Mouse (Mus musculus) spleen, postnatal 36 days (tissue): Measurements from ENCODE around the gene Rasef.
"Not testable (repeated sequence)": the region's sequence is repeated elsewhere in the genome, so short reads cannot be mapped to it uniquely, and the experiment has no call there.

Source experiments
- DNase-seq, 2 experiments: peaks; one replicate each; pipeline ENCODE4 v3.0.0; 2022; ENCODE audit warnings: low spot score in 2 of 2, mixed read lengths in 1 of 2

Rasef gene

DNA sequence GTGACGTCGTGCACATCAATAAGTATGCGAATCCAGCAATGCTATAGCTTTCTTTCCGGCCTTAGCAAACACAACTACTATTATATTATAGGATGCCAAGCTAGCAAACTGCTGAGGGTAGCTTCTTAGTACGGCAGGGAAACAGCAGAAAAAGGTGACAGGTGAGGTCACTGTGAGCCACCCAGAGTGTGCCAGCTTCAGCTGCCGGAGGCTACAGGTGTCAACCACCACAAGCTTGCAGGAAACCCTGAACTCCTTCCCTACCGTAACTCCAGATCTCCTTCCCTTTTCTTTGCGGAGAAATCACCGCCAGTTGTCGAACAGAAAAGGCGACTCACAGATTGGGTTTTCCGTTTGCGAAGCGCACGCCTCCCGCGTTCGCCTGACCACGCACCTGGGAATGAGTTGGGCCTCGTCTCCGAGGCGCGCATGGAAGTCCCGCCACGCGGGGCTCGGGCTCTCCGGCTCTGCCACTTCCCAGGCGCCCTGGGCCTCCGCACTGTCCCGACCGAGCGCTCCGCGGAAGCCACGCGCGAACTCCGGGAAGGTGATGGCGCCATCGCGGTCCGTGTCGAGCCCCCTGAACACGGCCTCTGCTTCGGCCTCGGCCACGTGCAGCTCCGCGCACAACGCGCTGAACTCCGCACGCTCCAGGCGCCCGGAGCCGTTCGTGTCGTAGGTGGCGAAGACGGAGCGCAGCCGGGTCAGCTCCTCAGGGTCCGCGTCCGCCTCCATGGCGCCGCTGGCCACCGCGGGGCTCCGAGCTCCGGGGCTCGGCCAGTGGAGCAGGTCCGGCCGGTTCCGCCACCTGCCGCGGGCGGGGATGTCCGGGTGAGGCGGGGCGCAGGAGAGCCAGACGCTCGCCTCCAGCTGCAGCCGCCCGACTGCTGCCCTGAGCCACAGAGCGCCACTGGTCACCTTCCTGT is at the start of gene Rasef:
Rasef (minus strand) TSS at position 735 of the 926 bp plus-strand sequence.
- no peak for DNase-seq

DNA sequence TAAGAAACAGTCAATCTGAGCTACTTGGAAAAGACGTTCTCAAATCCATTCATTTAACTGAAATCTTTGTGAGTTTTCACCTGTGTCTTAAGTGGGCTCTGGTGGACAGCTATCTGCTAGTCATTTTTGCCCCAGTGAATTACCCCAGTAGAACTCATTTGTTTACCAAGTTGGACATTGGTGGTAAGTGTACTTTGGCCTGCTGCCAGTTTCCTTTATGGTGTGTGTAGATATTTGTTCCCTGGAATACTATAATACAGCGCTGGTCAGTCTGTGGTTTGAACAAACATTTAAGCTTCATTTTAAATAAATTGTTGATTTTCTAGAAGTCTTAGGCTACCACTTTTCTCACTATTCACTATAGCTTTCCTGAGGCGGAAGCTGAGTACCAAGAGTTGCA is 35.8 kb upstream of the Rasef start:
- no peak for DNase-seq

DNA sequence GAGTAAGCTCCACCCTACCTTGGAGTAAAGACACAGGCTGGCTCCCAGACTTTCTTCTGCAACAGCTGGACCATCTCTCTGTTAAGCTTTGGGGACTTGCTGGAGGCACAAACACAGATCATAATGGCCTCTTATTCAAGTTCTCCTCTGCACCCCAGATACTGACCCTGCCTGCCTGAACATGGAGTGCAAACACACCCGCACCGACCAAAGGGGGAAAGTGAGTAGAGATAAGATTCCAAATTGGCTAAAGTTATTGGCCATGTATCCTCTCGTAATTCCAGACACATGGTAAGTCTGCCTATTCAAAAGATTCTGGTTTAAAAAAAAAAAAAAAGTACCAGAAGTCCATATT is 369 bp upstream of the Rasef start:
- DNase-seq, result no peak

DNA sequence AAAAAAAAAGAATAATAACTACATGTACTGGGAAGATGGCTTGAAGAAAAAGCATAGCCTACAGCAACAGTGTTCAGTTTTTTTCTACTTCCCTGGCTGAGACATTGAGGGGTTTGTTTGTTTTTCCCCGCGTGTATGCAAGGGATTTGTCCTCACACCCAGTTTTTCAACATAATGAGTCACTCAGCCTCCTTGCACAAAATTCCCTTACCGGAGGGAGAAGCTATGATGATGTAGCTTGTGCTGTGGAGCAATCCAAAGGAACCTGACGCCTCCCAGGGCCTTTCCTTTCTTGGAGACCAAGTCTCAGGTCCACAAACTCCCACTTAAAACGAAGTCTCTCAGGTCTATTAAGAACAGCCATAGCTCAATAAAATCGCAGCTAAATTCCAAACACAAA is 1.3 kb downstream of the Rasef start:
- DNase-seq, result no peak

DNA sequence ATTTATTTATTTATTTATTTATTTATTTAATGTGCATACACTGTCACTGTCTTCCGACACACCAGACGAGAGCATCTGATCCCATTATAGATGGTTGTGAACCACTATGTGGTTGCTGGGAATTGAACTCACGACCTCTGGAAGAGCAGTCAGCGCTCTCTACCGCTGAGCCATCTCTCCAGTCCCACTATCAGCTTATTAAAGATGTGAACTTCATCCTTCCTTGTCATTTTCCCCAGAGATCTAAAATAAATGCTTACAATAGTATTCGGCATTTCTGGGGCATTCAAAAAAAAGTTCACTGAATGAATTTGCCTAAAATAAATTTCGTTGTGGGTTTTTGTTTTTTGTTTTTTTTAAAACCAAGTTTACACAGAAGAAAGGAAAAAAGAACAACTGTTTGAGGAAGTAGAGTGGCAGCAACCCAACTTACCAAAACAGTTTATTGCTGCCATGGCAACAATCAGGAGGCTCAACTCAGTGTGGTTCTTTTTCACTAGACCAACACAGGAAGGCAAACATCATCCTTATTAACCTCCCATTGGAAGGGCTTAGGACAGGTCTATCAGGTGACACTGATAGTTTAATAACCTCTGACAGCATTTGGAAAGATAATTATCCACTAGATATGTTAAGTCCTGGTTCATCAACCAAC is 2.6 kb downstream of the Rasef start:
- no peak for DNase-seq

DNA sequence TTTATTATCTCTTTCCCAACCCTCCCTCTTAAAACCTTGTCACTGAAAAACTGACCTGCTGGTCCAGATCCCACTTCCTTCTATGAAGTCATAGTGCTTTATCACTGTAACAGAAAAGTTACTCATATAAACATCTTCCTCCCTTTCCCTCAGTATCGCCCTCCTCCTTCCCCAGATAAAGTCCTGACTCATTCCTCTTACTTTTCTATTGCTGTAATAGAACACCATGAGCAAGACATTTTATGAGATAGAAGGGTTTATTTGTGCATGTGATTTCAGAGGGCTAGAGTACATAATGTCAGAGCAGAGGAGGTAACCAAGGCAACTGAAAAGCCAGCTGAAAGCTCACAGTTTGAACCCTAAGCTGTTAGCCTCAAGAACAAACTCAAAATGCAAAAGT is 6.6 kb downstream of the Rasef start:
- DNase-seq, result no peak

DNA sequence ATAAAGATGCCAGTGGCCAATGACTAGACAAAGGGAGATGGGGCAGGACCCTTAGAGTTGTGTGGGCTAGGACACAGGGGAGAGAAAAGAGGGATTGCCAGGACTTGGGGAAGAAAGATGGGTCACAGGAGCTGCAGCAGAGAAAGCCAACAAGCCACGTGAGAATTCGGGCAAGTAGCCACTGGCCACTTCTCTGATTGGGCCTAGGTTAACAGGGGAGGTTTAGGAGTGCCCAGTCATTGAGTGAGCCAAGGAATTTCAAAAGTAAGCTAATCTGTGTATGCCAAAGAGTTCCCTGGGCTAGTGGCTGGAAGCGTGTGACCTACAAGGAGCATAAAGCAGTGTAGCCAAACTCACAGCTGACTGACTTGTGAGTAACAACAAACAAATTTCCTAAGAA is 9.7 kb downstream of the Rasef start:
- no peak for DNase-seq

DNA sequence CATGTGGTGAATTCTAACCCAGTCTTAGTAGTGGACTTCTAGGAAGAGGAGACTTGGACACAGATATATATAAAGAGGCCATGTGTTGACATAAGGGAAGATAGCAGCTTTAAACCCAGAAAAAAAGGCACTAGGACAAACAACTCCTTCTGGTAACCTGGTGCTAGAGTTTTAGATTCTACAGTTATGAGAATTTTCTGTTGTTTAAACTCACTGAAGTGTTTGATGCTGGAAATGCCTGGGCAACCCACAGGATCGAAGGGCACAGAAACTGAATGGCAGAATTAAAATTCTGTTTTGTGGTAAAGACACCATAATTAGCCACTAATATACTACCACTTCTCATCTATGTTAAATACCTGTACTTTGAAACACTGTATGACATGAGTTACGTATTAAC is 15.5 kb downstream of the Rasef start:
- DNase-seq, result no peak

DNA sequence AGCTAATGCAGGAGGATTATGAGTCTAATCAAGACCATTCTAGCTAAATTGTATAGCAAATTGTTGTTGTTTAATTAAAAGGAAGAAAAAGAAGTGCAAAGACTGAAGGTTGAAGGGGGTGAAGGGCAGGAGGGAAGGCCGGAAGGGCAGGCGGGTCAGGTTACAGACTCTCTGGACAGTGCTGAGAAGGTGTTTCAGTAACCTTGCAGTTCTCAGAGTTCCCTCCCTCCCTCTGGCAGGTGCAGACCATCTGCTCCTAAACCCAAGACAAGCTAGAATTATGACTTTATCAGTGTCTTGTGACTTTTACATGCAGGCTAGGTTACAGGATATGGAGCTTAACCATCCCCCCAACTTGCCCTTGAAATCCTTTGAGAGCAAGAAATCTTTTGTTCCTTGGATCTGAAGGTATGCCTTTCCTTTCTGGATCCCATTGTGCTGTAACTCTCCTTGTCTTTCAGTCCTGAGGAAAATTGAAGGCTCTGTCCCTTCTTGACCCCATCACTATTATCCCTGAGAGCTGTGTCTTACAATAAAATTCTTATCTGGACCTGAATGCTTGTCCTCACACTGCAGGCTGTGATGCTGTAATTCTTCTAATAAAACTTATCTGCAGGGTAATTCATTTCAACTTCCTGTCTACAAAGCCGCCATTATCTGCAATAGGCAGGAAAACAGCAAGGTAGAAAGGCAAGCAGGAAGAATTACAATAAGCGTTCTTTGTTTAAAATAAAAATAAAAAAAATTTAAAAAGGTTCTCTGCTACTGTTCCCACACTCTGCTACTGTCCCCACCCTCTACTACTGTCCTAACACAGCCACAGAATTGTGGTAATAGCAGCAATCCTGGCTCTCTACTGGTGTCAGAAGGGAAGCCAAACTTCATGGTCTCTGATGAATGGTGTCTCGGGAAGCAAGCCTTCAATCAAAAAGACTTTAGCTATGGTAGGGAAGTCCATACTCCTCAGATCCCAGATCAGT is 16.7 kb downstream of the Rasef start:
- DNase-seq, result no peak

DNA sequence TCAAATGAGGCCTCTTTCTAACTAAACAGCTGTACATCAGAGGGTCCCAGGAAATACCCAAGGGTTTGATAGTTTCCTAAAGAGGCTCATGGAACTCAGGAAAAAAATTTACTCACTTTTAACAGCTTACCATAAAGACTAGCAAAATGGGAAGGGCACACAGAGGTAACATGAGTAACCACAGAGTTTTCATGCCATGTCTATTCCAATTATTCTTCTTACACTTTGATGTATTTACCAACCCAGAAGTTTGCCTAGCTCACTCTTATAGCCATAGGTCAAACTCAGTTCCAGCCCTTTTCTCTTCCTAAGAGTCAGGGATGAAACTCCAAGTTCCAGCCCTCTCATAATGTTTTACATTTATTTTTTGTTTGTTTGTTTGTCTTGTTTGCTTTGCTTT is 18.8 kb downstream of the Rasef start:
- DNase-seq, result no peak

DNA sequence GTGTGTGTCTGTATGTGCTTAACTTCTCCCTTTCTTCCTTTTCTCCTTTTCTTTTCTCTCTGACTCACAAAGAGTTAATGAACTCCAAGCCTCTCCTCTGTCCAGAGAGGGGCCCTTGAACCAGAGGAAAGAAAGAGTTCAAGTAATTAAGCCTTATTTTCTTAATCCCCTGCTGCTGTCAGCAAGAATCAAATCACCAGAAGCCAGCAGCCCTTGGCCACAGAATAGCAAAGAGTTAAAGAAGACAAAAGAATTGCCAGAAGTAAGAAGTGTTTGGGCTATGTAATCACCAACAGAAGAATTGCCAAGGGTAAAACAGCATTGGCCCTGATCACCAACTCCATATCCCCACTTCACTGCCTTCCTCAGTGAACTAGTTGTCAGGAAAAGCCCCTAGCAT is 20.2 kb downstream of the Rasef start:
- no peak for DNase-seq

DNA sequence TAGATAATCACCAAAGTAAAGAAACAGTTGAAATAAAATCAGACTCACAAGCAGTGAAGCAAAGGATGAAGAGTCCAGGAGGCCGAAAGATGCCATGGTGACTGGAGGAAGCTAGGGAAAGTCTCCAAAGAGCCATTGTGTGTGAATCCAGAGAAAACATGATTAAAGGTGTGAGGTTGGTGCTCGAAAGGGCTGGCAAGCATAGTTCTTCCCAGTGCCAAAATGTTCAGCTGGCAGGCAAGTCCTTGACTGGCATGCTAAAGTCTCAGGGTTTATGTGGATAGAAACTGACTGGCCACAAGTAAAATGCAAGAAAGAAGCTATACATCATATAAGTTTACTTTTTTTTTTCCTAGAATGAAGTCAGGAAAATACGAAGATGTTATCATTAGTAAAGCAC is 22.6 kb downstream of the Rasef start:
- no peak for DNase-seq

DNA sequence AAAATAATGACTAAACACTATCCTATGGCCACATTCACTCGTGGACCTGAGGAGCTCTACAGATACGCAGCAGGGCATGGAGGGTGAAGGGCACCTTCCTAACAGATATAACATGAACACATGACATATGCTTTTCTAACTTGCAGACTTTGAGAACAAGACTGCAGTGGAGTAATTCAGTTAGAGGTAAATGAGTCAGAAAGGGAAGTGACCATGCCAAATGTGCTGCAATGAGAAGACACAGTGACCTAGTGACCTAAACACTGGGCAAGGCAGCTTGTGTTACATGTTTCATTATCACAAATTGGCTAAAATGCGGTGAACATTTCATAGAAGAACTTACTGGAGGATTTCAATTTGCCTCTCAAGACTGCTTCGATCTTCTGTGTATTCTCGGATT is 42.6 kb downstream of the Rasef start:
- no peak for DNase-seq

DNA sequence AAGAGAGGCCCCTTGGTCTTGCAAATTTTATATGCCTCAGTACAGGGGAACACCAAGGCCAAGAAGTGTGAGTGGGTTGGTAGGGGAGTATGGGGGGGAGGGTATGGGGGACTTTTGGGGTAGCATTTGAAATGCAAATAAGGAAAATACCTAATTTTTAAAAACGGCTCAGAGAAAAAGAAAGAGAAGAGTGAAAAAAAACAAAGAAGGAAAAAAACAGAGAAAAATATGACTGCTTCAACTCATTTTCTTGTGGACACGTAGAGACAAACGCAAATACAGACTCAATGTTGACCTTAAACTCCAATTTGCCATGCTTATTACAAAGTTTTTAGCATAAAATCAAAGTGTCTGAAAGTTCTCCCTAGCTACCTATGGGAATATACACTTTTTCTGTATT is 51.4 kb downstream of the Rasef start:
- no peak for DNase-seq

DNA sequence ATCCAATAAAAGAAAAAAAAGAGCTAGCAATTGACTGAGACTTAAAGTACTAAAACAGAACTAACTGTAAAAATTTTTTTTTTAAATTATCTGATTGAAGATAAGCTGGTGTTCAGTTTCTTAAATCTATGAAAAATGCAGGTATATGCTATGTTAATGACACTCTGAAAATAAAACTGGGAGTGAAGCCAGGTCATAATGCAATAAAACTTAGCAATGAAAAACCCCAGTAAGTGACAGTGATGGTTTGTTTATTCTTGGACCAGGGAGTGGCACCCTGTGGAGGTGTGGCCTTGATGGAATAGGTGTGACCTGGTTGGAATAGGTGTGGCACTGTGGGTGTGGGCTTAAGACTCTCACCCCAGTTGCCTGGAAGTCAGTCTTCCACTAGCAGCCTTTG is 71.0 kb downstream of the Rasef start:
- DNase-seq, result no peak

DNA sequence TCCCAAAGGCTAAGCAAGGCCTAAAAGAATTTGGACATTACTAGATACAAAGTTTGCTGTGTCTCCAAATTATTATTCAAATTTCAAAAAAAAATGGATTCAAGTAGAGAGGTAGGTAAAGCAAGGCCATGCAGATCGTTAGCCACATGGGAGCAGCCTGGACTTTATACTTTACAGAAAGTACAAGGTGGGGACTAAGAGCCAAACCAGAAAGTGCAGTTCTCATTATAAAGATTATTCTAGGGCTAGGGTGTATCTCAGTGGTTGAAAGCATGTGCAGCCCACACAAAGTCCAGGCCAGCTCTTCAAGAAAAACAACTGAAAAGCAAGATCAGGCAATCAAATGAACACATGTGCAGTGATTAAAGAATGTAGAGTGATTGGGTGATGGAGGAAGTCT is 72.0 kb downstream of the Rasef start:
- no peak for DNase-seq

DNA sequence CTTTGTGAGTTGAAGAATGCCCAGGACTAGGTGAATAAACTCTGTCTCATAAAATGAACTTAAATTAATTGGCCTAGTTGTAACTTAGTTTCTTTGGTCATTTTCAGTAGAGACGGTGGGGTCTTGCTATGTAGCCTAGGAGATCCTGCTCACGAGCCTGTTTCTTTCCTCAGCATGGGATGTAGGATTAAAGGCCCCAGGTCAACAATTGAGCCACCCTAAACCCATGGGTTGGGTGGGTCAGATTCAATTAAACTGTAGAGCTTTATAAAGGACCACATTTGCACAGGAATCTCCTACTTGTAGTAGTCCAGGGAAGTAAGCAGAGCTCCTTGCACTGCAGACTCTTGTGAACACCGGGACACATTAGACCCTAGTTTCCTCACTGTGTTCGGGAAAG is 107.6 kb downstream of the Rasef start, which contains the start of gene Gm428:
Gm428 (plus strand) TSS at position 301 of the 400 bp plus-strand sequence.
- DNase-seq, result not testable (repeated sequence)

DNA sequence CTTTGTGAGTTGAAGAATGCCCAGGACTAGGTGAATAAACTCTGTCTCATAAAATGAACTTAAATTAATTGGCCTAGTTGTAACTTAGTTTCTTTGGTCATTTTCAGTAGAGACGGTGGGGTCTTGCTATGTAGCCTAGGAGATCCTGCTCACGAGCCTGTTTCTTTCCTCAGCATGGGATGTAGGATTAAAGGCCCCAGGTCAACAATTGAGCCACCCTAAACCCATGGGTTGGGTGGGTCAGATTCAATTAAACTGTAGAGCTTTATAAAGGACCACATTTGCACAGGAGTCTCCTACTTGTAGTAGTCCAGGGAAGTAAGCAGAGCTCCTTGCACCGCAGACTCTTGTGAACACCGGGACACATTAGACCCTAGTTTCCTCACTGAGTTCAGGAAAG is 122.7 kb downstream of the Rasef start, which contains the start of gene Gm11239:
Gm11239 (plus strand) TSS at position 301 of the 400 bp plus-strand sequence.
- DNase-seq, result not testable (repeated sequence)
